Comparison of ENCODE assay signal across 8 mouse cellular contexts in the genomic region with DNA sequence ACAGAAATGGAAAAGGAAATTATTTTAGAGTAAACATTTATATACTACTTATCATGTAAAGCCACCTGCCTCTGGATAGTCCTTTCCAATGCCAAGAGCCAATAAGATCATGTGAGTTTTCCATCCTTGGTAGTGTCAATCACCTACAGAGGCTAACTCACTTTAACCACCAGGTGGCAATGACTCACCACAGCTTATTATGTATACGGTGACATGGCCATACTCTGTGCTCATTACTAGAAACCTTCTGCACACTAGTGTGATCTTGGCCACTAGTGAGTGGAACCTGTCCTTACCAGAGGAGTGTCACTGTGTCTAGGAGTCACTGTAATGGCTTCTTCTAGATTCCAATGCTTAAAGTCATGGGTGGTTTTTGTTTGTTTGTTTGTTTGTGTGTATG.
DNase-seq lines count a peak whose midpoint lies in the region; ATAC-seq lines count a peak whose summit lies in the region.

No protein-coding gene starts in this region.

- H3K27me3 ChIP-seq in neural tube, embryonic 11.5 days (ENCODE audit: control insufficient read depth, insufficient read depth, low read length) = no peaks in the 10 kb centered on the region
- H3K27me3 ChIP-seq in hindbrain, embryonic 15.5 days = no peaks in the 10 kb centered on the region
- no peaks in the 10 kb centered on the region for H3K27me3 ChIP-seq in midbrain, embryonic 15.5 days (replicated peaks)

- H3K36me3 ChIP-seq in neural tube, embryonic 11.5 days (ENCODE audit: control insufficient read depth, insufficient read depth, low read length) = no peaks in the 10 kb centered on the region
- no peaks in the 10 kb centered on the region for H3K36me3 ChIP-seq in hindbrain, embryonic 15.5 days
- H3K36me3 ChIP-seq in midbrain, embryonic 15.5 days (replicated peaks) = no peaks in the 10 kb centered on the region

- 43% methylated on average over 1 of the region's 1 CpGs for WGBS in neural tube, embryonic 11.5 days
- WGBS in hindbrain, embryonic 15.5 days = 50% methylated on average over 1 of the region's 1 CpGs
- WGBS in midbrain, embryonic 15.5 days = 48% methylated on average over 1 of the region's 1 CpGs

- H3K4me2 ChIP-seq in neural tube, embryonic 11.5 days (ENCODE audit: low read depth) = no peak overlapping the region
- no peak overlapping the region for H3K4me2 ChIP-seq in hindbrain, embryonic 15.5 days
- H3K4me2 ChIP-seq in midbrain, embryonic 15.5 days = no peak overlapping the region

- peak; percentile 61; the same call in 1 of the 2 replicates for ATAC-seq in cerebellum, adult (ENCODE audit: insufficient number of reproducible peaks, low FRiP score, low TSS enrichment)
- peak; percentile 45; the same call in 1 of the 2 replicates for ATAC-seq in neural tube, embryonic 11.5 days (ENCODE audit: insufficient read depth, low FRiP score, low TSS enrichment)
- ATAC-seq in hindbrain, embryonic 15.5 days (ENCODE audit: low FRiP score, low read depth) = peak; percentile 51; the same call in 1 of the 2 replicates
- ATAC-seq in midbrain, embryonic 15.5 days (replicated peaks) = peak; percentile 74

- H3K9ac ChIP-seq in neural tube, embryonic 11.5 days (ENCODE audit: low read length) = no peak overlapping the region
- no peak overlapping the region for H3K9ac ChIP-seq in hindbrain, embryonic 15.5 days
- H3K9ac ChIP-seq in midbrain, embryonic 15.5 days = no peak overlapping the region

- H3K4me3 ChIP-seq in neural tube, embryonic 11.5 days (ENCODE audit: low read depth, low read length) = no peak overlapping the region
- no peak overlapping the region for H3K4me3 ChIP-seq in hindbrain, embryonic 15.5 days
- no peak overlapping the region for H3K4me3 ChIP-seq in midbrain, embryonic 15.5 days

- H3K9me3 ChIP-seq in neural tube, embryonic 11.5 days (ENCODE audit: control insufficient read depth, low read length) = no peaks in the 10 kb centered on the region
- H3K9me3 ChIP-seq in hindbrain, embryonic 15.5 days = no peaks in the 10 kb centered on the region
- no peaks in the 10 kb centered on the region for H3K9me3 ChIP-seq in midbrain, embryonic 15.5 days

- DNase-seq in cerebellum, adult 8-10 months = no peak
- no peak for DNase-seq in neural tube, embryonic 11.5 days (ENCODE audit: low spot score)
- no peak for DNase-seq in neural tube, embryonic 10.5 days (ENCODE audit: extremely low spot score, low spot score)
- DNase-seq in thymus, postnatal 10 days (ENCODE audit: low spot score in 2 of 2) = no peak
- no peak for DNase-seq in yolk sac, embryonic 10.5 days (ENCODE audit: low spot score)

- H3K4me1 ChIP-seq in neural tube, embryonic 11.5 days (ENCODE audit: control insufficient read depth, insufficient read depth, low read length) = no peaks in the 10 kb centered on the region
- no peaks in the 10 kb centered on the region for H3K4me1 ChIP-seq in hindbrain, embryonic 15.5 days (replicated peaks)
- no peaks in the 10 kb centered on the region for H3K4me1 ChIP-seq in midbrain, embryonic 15.5 days

- H3K27ac ChIP-seq in neural tube, embryonic 11.5 days (ENCODE audit: low read depth, low read length) = no peak overlapping the region
- no peak overlapping the region for H3K27ac ChIP-seq in hindbrain, embryonic 15.5 days (replicated peaks)
- no peak overlapping the region for H3K27ac ChIP-seq in midbrain, embryonic 15.5 days
